Mouse (Mus musculus) liver, adult (tissue): ENCODE measurements around the gene Smim14.

ENCODE experiments used
- GATA4 ChIP-seq: IDR thresholded peaks from 2 replicates; pipeline ENCODE4 v1.6.1; 2014; ENCODE audit warnings: mild to moderate bottlenecking, low read length; ENCODE audit not compliant: insufficient replicate concordance

The Smim14 gene

GRCm38 (mm10) chr5:65415653-65416458 is 121.1 kb downstream of the Smim14 start:
- TF ChIP-seq GATA4, result peak; percentile 91; the same call in 1 of the 2 replicates

- TF ChIP-seq GATA4, result no peak
Observed at GRCm38 (mm10) chr5:65407989-65408388, 129.0 kb downstream of the Smim14 start.

- no peak for TF ChIP-seq GATA4
Observed at GRCm38 (mm10) chr5:65401251-65401994, 135.6 kb downstream of the Smim14 start.
